9 mouse cellular contexts compared by ENCODE assay signal in the genomic region with DNA sequence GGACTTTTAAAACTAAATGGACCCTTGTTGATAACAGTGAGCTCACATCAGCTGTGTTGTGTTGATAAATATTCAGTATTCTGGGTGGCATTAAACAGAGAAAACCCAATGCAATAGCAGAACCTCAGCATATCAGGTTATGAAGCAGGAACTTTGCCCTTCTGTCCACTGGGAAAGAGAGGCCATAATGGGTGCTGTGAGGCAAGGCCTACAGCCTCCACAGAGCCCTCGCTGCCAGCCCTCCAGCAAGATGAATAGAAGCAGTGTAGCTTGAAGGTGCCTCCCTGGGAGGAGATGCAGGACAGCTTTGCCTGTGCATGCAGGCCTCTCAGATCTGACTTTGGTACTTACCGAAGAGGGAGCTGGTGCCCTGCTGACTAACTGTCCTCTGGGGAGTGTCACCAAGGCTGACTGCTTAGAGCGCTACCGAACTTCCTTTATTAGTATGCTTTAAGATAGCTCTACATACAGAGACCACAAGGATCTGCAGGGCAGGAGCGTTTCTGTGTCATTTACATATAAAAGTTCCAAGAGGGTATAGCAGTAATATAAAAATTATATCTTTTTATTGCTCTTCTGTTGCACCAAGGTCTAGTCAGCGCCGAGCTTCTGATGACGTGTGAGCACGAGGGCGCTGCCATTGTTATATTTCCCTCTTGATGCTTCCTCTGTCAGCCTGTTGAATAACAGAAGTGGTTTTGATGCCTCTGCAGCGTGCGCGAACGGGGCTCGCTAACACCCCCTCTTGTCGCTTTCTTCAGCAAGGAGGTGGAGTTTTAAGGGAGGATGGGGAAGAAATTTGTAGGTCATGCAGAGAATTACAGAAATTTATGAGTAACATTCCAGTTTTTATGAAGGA.
DNase-seq lines count a peak whose midpoint lies in the region; ATAC-seq lines count a peak whose summit lies in the region.
"Had no signal": no experiment of that assay in that cellular context is flagged by ENCODE, and none has a peak within 500 bp of the region (broad histone marks: within the 10 kb centered on the region; RNA-seq: fewer than 3 reads in every experiment).

No protein-coding gene starts in this region.

- H3K4me1 ChIP-seq in hindbrain, embryonic 16.5 days (ENCODE audit: control insufficient read depth, insufficient read depth, low read depth, low read length), result peaks cover 14% of the 10 kb centered on the region
- H3K4me1 ChIP-seq in hindbrain, embryonic 11.5 days (replicated peaks; ENCODE audit: control insufficient read depth, insufficient read depth, low read length), result 0 out of 2 replicates have a peak, but pooled peaks cover 3% of the 10 kb centered on the region
- peaks cover 32% of the 10 kb centered on the region for H3K4me1 ChIP-seq in kidney, embryonic 15.5 days

- no peak overlapping the region for H3K9ac ChIP-seq in hindbrain, embryonic 16.5 days (ENCODE audit: low read depth, low read length)
- no peak overlapping the region for H3K9ac ChIP-seq in hindbrain, embryonic 11.5 days (ENCODE audit: low read depth, low read length)
- H3K9ac ChIP-seq in kidney, embryonic 15.5 days, result no peak overlapping the region

- no peak for DNase-seq in hindbrain, embryonic 11.5 days (ENCODE audit: low spot score)
- peak; percentile 49 for DNase-seq in Muller cell, postnatal 12 days (ENCODE audit: inconsistent ontology term)
- peak; percentile 41 for DNase-seq in induced T-regulatory cell, adult 2 months (ENCODE audit: low read depth)
- DNase-seq in retina, embryonic 14.5 days (ENCODE audit: low spot score), result peak; percentile 42
- DNase-seq in kidney, postnatal 10 days, result no peak
- no peak for DNase-seq in ovary, postnatal 14 days (ENCODE audit: low spot score)

- no peaks in the 10 kb centered on the region for H3K36me3 ChIP-seq in hindbrain, embryonic 16.5 days (ENCODE audit: control insufficient read depth, insufficient read depth, low read length)
- no peaks in the 10 kb centered on the region for H3K36me3 ChIP-seq in hindbrain, embryonic 11.5 days (ENCODE audit: control insufficient read depth, insufficient read depth, low read length)
- peaks cover 11% of the 10 kb centered on the region; the same call in 1 of the 2 replicates for H3K36me3 ChIP-seq in kidney, embryonic 15.5 days

- no peak overlapping the region for H3K4me2 ChIP-seq in hindbrain, embryonic 16.5 days (ENCODE audit: low read length)
- no peak overlapping the region for H3K4me2 ChIP-seq in hindbrain, embryonic 11.5 days (replicated peaks; ENCODE audit: low read depth, low read length)
- H3K4me2 ChIP-seq in kidney, embryonic 15.5 days, result no peak overlapping the region

- no peaks in the 10 kb centered on the region for H3K9me3 ChIP-seq in hindbrain, embryonic 16.5 days (ENCODE audit: control insufficient read depth, low read length)
- H3K9me3 ChIP-seq in hindbrain, embryonic 11.5 days (ENCODE audit: control insufficient read depth, low read length), result no peaks in the 10 kb centered on the region
- H3K9me3 ChIP-seq in kidney, embryonic 15.5 days (replicated peaks), result no peaks in the 10 kb centered on the region

- WGBS in hindbrain, embryonic 16.5 days, result 41% methylated on average over 16 of the region's 16 CpGs
- 66% methylated on average over 16 of the region's 16 CpGs for WGBS in hindbrain, embryonic 11.5 days
- 69% methylated on average over 16 of the region's 16 CpGs for WGBS in kidney, embryonic 15.5 days

- H3K27ac ChIP-seq in hindbrain, embryonic 16.5 days (ENCODE audit: low read depth, low read length), result no peak overlapping the region
- H3K27ac ChIP-seq in hindbrain, embryonic 11.5 days (ENCODE audit: low read depth, low read length), result no peak overlapping the region
- H3K27ac ChIP-seq in kidney, embryonic 15.5 days, result no peak overlapping the region
- H3K27ac ChIP-seq: kidney, postnatal 0 days had no signal

- no peak overlapping the region for H3K4me3 ChIP-seq in hindbrain, embryonic 16.5 days (ENCODE audit: low read length)
- no peak overlapping the region for H3K4me3 ChIP-seq in hindbrain, embryonic 11.5 days (ENCODE audit: low read depth, low read length)
- no peak overlapping the region for H3K4me3 ChIP-seq in kidney, embryonic 15.5 days (replicated peaks)

- no peaks in the 10 kb centered on the region for H3K27me3 ChIP-seq in hindbrain, embryonic 16.5 days (replicated peaks; ENCODE audit: control insufficient read depth, insufficient read depth, low read length)
- H3K27me3 ChIP-seq in hindbrain, embryonic 11.5 days (ENCODE audit: control insufficient read depth, insufficient read depth, low read length), result no peaks in the 10 kb centered on the region
- H3K27me3 ChIP-seq in kidney, embryonic 15.5 days, result no peaks in the 10 kb centered on the region

- ATAC-seq in hindbrain, embryonic 16.5 days, result peak; percentile 12; the same call in 1 of the 2 replicates
- no peak for ATAC-seq in hindbrain, embryonic 11.5 days (ENCODE audit: low FRiP score)
- no peak for ATAC-seq in kidney, embryonic 15.5 days (replicated peaks; ENCODE audit: low FRiP score)

Comparison
In these comparisons a context has a peak if more than half of its experiments do, and no peak if none do; other contexts are left out.
1. DNase-seq: peak in Muller cell, postnatal 12 days (single experiment), induced T-regulatory cell, adult 2 months (single experiment) and retina, embryonic 14.5 days (single experiment); none in hindbrain, embryonic 11.5 days (single experiment), kidney, postnatal 10 days (single experiment) and ovary, postnatal 14 days (single experiment).